Mouse (Mus musculus) layer of hippocampus, postnatal 25 days (tissue): ENCODE measurements around the gene Fiz1. TPM values are rescaled to one million over a fixed set of nuclear protein-coding genes. Genes with fewer than 3 reads are reported as not detected.
A peak's percentile ranks its signal among the peaks of the same experiment; 100 is the strongest.

ENCODE experiments used
- DNase-seq, 2 experiments: peaks; one replicate each; pipeline ENCODE4 v3.0.0; 2022; ENCODE audit warnings: mixed read lengths in 2 of 2, low spot score in 1 of 2; ENCODE audit errors: extremely low spot score in 1 of 2
- total RNA-seq, 2 experiments: library from RNA; stranded (reverse); gene quantifications; 2 replicates each; pipeline ENCODE4 v1.2.3; 2021

Fiz1 gene
- 10 to 100 TPM; 21.3 to 21.7 TPM for total RNA-seq

GRCm38 (mm10) chr7:5014251-5015117, at the start of gene Fiz1, which contains the start of gene Zfp524:
Gene Fiz1 (minus strand): TSS chr7:5014697.
Gene Zfp524 (plus strand): TSS chr7:5014415.
- DNase-seq: peak; percentile 93

- DNase-seq: peak in 1 of 2 experiments; percentile 57
Observed at GRCm38 (mm10) chr7:5062360-5063001, 48.0 kb upstream of the Fiz1 start.

GRCm38 (mm10) chr7:5061774-5062359, 47.4 kb upstream of the Fiz1 start, which contains the start of gene U2af2:
Gene U2af2 (plus strand): TSS chr7:5062143.
- peak; percentile 83 to 90 for DNase-seq

GRCm38 (mm10) chr7:5060944-5061773, 46.7 kb upstream of the Fiz1 start:
- DNase-seq: peak; percentile 97 to 100

GRCm38 (mm10) chr7:5060239-5060731, 45.8 kb upstream of the Fiz1 start:
- DNase-seq: peak; percentile 52 to 58

- no peak for DNase-seq
Observed at GRCm38 (mm10) chr7:5059421-5059820, 44.9 kb upstream of the Fiz1 start.

- DNase-seq: no peak
Observed at GRCm38 (mm10) chr7:5058631-5059030, 44.1 kb upstream of the Fiz1 start.

GRCm38 (mm10) chr7:5057804-5058203, 43.3 kb upstream of the Fiz1 start:
- DNase-seq: no peak

- no peak for DNase-seq
Observed at GRCm38 (mm10) chr7:5057381-5057780, 42.9 kb upstream of the Fiz1 start.

- DNase-seq: peak; percentile 61 to 77
Observed at GRCm38 (mm10) chr7:5056651-5057263, 42.3 kb upstream of the Fiz1 start.

- DNase-seq: peak; percentile 56
Observed at GRCm38 (mm10) chr7:5053456-5054179, 39.1 kb upstream of the Fiz1 start.

GRCm38 (mm10) chr7:5052931-5053343, 38.4 kb upstream of the Fiz1 start:
- DNase-seq: no peak

GRCm38 (mm10) chr7:5052438-5052837, 37.9 kb upstream of the Fiz1 start:
- DNase-seq: no peak

GRCm38 (mm10) chr7:5051193-5052192, 37.0 kb upstream of the Fiz1 start, which contains the start of gene Zfp580:
Gene Zfp580 (plus strand): TSS chr7:5051538.
- peak; percentile 73 to 81 for DNase-seq

GRCm38 (mm10) chr7:5047313-5047712, 32.8 kb upstream of the Fiz1 start:
- DNase-seq: no peak

- DNase-seq: no peak
Observed at GRCm38 (mm10) chr7:5046112-5046511, 31.6 kb upstream of the Fiz1 start.

GRCm38 (mm10) chr7:5044981-5045380, 30.5 kb upstream of the Fiz1 start:
- DNase-seq: no peak

- DNase-seq: no peak
Observed at GRCm38 (mm10) chr7:5038940-5039339, 24.4 kb upstream of the Fiz1 start.
